Mouse (Mus musculus): ENCODE measurements at regions not wholly inside any gene's neighbourhood (a gene's known extent, or its start where the extent isn't known, plus 50 kb on each side); places are given as distances from the start of the nearest gene placed in this dataset.
A peak's percentile ranks its signal among the peaks of the same experiment; 100 is the strongest.
"Not testable (repeated sequence)": the region's sequence is repeated elsewhere in the genome, so short reads cannot be mapped to it uniquely, and the experiment has no call there.

DNA sequence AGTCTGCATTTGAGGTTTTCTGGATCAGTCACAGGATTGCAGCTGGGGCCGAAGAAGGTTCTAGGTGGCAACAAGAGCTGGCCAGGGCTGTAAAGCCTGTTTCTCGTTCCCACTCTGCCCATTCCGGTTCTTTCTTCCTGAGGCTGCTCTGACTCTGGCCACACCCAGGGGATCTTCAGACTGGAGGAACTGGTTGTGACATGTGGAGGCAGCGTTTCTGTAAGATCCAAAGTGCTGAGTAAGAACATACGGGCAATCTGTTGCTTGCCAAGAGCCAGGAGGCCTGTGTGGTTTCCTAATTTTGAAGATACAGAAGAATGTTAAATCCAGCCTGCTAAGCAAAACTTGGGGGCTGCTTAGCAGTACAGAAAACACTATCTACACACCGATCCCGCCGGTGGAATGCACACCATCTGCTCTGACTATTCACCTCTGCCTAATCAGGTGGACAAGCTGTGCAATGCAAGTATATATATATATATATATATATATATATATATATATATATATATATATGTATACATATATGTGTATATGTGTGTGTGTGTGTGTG, 99.3 kb upstream of the Bmp2k start:
- no peak for DNase-seq (ENCODE audit: low spot score)

DNA sequence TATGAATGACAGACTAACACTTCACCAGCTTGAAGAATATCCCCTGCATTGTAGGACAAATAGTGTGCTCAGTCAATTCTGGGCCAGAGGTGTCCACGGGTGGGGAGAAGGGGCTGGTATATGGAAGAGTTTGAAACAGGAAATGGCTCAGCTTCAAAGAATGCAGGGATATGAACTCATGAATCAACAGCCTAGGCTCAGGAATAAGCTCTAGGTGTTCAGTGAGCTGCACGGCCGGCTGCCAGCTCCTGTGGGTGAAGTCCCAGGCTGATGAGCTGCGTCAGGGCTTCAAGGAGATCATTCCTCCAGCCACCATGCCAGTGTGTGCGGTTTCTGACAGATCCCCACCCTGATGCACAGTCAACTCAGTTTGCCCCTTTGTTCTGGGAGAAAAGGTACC, 98.8 kb upstream of the Bmp2k start:
- DNase-seq (ENCODE audit: low spot score): no peak

DNA sequence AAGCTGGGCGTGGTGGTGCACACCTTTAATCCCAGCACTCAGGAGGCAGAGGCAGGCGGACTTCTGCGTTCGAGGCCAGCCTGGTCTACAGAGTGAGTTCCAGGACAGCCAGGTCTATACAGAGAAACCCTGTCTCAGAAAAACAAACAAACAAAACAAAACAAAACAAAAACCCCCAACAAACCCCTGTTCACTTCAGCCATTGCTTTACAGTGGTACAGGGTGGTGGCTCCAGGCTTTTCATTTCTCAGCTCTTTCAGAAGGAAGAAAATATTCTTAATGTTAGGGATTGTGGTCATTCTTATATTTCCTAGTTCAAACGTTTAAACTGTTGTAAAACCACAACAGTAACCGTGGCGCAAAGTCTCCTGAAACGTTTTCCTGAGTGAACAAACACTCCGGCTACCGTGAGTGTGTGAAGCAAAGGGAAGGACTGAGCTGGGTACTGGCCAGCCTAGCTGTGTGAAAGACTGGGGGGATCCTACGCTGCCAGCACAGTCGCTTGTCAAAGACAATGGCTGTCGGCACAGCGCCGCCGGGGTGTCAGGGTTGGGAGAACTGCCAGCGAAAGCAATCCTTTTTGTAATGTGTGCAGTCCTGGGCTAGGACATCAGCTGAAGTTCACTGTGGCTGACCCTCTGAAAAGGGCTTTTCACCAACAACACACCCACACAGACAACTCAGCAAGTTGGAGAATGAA, 91.8 kb upstream of the Bmp2k start:
- DNase-seq (ENCODE audit: low spot score): peak; percentile 71

DNA sequence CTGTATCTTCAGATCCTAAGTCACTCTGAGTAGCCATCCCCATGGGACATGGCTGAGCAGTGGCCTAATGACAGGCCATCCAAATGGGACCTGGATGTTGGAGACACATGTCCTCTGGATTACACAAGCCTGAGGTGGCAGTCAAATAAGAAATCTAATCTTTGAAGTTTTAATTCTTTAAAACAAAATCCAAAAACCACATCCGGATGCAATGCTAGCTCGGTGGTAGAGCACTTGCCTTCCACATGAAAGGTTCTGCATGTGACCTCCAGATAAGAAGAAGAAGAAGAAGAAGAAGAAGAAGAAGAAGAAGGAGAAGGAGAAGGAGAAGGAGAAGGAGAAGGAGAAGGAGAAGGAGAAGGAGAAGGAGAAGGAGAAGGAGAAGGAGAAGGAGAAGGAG, 89.1 kb upstream of the Bmp2k start:
- not testable (repeated sequence) for DNase-seq (ENCODE audit: low spot score)

DNA sequence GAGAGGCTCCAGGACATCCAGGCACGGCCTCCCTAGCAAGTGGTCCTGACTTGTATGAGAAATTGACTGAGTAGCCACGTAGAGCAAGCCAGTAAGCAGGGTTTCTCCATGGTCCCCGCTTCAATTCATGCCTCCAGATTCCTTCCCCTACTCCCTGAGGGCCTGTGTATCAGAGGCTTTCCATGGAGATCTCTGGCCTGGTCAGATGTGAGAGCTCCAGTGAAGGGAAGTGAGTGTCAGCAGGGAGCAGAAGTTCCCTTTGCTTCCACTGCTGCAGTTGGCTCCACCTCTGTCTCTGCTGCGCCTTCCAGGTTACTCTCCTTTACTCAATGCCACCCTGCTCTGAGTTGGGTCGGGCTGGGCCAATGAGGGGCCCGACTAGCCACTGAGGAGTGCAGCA, 88.3 kb upstream of the Bmp2k start:
- DNase-seq (ENCODE audit: low spot score): no peak

DNA sequence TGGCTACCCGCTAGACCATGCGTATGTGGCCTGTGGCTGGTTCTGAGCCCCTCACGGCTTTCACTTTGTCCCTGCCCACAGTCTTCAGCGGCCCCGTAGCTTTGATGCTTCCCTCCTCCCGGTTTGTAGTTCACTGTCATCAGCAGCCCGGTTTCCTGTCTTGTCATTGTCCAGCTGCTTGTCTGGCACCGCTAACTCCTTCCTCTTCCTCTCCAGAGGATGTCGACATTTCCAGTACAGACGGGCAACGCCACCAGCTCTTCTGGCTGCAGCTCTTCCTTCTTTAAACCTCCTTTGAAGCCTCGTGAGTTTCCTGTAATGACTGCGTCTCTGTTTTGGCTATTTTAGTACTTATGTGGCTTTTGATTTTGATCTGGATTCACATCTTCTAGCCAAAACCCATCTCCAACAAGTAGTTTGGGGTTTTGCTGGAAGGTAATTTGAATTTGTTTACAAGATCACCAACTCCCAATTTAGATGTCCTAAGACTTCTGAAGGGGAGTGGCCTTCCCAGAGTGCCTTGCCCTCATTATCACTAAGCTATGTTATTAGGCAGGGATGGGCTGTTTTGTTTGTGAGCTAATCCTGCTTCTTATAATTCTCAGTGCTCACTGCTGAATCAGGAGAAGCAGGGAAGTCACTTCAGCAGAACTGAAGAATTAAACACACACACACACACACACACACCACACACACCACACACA, 85.8 kb upstream of the Bmp2k start:
- peak; percentile 36 for DNase-seq (ENCODE audit: low spot score)

DNA sequence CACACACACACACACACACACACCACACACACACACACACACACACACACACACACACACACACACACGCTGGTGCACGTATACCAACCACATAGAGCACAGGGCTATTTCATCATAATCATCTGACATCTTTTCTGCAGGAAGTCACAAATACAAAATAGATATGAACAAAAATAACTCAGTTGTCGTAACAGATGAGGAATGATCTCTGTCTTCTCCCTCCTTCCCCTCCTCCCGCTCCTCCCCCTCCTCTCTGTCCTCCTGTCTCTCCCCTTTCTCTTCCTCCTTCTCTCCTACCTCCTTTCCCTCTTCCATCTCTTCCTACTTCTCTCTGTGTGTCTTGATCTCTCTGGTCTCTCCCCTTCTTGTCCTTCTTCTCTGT, 85.2 kb upstream of the Bmp2k start:
- DNase-seq (ENCODE audit: low spot score): no peak

DNA sequence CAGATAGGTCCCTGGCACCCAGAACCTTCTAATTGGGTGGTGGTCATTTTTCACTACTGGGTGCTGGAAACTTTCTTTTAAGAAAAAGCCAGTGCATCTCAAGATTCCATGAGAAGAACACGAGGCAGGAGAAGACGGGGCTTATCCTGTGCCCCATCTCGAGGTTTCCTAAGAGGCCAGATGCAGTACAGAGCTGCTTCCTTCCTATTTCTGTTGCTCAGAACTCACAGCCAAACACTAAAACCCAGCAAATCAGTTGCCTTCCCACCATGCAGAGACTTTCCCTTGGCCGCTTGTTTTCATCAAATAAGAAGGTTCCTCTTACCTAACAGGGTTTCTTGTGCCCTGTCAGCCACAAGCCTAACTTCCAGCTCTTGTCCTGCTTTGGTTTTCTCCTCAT, 84.7 kb upstream of the Bmp2k start:
- no peak for DNase-seq (ENCODE audit: low spot score)

DNA sequence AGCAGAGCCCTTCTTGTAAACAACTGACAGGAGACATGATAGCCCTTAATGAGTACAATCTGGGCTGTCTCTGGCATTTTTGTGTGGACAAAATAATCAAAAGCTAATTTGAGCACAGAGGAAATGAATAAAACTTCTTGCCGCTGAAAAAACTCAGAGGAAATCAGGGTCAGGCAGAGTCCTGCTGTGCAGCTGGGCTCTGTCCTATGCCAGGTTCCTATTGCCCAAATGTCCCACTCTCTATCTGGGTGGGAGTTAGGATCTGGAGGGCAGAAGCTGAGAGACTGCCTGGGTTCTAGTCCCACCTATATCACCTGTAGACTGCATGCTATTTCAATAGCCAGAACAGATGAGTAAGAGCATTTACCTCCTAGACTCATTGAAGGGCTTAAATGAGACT, 83.8 kb upstream of the Bmp2k start:
- DNase-seq (ENCODE audit: low spot score): no peak

DNA sequence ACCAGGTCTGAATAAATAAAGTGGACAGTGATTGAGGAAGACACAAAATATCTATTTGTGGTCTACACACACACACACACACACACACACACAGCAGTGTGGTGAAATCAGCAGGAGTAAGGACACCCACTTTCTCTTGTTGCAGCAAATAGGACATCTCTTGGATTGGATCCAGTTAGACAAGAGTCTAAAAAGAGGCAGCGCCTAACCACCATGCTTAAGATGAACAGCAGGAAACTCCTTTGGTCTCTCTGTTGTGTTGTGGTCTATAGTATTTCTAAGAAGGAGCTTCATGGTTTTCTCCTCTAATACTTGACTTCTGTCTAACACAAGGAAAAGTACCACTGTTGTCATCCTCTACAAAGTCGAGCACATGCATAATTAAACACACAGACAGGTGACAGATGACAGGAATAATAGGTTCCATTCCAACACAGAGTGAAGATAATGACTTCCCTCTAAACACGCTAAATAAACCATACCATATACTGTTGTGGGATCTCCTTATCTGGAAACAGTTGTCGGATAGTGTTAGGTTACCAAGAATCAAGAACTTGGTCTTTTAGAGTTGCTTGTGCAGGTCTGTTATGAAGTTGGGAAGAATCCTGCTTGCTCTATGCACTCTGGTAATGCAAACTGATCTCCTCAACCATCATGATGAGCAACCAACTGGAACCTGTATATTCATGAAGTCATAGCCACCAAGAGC, 82.6 kb upstream of the Bmp2k start:
- no peak for DNase-seq (ENCODE audit: low spot score)

DNA sequence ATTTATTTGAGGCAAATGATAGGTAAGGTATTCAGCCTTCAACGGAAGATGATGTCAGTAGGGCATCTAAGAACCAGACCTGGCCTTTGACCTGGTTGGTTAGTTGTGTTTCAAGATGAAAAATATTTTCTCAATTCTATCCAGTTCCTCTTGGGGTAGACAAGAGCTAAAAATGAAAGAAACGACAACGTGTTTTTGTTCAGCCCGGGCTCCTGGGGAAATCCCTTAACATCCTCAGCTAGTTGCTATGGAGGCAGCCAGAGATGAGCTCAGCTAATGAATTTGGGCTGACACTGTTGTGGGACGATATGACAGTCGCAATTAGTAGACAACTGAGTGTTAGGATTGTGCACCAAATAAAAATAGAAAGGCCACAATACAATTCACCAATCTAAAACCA, 80.6 kb upstream of the Bmp2k start:
- DNase-seq (ENCODE audit: low spot score): no peak

DNA sequence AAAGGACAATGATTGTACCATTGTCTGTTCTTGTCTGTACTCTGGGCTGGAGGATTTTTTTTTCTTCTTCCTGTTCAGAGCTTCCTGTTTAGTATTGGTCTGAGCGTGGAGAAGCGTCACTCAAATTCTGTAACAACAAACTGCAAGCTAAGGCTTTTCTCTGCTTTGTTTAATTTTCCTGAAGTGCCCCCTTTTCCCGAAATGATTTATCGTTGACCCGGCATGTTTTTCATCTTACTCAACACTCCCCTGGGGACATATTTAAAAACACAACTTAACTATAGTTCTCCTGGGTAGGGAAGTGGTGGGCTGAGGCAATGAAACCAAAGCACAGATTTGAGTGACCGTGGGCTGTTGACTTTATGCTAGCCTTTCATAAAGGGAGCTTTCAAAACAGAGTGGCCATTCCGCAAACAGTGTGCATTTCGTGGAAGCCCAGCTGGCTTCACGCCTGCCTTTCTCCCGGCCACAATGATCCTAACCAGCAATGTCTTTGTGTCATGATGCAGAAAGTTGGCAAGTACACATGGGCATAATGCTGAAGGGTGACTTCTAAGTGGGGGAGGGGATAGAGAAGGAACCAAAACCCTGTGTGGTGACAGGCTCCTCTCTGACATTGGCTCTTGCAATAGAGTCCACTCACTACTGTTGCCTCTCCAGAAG, 79.8 kb upstream of the Bmp2k start:
- no peak for DNase-seq (ENCODE audit: low spot score)

DNA sequence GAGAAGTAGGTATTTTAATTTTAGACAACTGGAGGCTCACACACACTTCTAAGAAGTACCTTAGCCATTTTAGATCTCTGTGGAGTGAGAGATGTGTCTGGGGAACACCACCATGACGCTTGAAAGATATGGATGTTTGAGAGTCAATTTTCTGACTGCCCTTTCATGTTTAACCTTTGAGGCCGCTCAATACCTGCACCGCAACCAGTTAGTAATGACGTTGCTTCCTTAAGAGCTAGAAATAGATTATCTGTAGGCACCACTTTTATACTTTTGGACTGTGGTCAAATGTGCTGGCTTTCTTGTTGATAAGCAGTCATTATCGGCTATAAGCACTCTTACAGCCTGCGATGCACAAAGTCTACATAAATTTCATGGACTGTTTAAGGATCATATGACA, 78.3 kb upstream of the Bmp2k start:
- no peak for DNase-seq (ENCODE audit: low spot score)

DNA sequence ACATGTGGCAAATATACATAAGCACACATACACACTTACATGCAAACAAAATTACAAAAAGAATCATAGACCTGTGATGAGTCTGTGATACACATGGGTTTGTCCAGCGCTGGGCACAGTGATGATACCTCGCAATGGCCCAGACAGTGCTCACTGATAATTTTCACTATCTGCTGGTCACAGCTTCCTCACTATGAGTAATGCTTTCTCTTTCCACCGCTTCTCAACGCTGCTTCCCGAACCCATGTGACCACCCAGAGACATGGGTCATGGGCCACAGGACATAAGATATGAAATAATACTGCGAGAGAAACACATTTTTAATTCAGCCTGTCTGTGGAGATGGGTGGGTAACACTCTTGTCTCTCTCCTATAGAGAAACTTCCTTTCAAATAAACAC, 76.5 kb upstream of the Bmp2k start:
- DNase-seq (ENCODE audit: low spot score): no peak

DNA sequence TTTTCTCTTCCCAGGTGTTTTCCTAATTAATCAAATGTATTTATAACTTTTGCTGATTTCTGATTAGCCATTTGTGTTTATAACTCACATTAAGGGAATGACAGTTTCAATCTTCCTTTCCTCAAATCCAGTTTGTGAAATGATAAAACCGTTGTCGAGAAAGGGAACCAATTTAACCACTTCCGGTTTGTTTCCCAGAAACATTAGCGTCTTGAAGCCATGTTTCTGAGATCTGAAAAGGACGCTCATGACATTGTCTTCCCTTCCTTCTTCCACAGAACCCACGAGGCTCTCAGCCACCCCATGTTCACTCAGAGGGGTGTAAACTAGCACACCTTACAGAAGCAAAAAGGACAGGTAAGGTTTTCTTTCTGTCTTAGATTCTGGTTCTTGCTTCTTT, 76.0 kb upstream of the Bmp2k start:
- no peak for DNase-seq (ENCODE audit: low spot score)

DNA sequence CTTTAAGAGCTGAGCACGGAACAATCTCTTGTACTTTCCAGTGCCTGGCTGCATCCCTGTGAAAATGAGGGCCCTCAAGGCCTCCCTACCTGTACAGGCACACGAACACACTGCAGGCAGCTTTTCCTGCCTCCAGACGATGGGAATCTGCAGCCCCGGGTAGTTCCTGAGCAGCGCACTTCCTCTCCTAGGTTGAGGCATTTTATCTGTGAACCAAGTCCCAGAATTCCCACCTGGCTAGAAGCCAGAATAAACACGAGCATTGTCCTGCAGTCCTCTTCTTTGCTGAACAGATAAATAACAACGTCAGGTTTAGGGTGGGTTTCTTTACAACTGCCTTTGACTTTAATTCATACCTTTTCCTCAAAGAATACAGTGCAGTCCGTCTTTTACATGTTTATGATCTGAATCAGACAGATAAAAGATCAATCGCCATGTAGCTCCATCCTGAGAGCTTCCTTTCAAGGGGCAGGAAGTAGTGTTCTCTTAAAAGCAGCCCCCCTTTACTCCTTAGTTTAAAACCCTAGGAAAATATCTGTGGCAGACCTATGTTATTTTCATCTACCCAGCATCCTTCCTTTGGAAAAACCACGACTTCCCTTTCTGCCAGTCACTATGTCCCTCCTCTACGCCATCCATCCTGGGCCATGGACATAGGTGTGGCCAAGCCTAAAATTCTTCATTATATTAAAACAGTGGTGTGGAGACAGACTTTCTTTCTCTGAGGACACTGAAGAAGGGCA, 75.3 kb upstream of the Bmp2k start:
- no peak for DNase-seq (ENCODE audit: low spot score)

DNA sequence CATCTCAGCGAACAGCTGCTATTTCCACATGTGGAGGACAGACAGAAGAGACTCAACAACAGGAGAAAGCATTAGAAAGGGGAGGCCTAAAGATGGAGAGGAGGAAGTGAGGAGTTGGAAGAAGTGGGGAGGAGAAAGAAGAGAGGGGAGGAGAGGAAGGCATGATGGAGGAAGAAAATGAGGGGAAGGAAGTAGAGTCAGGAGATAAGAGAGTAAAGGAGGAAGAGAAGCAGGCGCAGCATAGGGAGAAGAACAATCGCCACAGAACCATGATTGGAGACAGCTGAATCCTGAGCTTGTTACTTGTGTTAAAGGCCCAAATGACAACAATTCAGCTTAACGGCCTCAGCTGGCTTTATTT, 74.8 kb upstream of the Bmp2k start:
- DNase-seq (ENCODE audit: low spot score): no peak

DNA sequence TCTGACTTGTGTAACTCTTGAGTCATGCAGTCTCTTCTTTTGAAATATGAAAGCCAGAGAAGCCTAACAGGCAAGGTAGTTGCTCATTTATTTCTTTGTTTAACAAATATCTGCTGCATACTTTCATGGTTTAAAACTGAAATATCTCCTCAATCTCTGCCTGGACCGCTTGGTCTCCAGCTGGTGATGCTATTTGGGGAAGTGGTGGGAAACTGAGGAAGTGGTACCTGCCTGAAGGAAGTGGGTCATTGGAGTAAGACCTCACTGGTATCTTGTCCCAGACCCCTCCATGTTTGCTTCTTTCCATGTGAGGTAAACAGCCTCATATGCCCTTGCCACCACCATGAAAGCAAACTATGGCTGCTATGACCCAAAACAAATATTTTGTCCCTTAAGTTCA, 74.0 kb upstream of the Bmp2k start:
- no peak for DNase-seq (ENCODE audit: low spot score)

DNA sequence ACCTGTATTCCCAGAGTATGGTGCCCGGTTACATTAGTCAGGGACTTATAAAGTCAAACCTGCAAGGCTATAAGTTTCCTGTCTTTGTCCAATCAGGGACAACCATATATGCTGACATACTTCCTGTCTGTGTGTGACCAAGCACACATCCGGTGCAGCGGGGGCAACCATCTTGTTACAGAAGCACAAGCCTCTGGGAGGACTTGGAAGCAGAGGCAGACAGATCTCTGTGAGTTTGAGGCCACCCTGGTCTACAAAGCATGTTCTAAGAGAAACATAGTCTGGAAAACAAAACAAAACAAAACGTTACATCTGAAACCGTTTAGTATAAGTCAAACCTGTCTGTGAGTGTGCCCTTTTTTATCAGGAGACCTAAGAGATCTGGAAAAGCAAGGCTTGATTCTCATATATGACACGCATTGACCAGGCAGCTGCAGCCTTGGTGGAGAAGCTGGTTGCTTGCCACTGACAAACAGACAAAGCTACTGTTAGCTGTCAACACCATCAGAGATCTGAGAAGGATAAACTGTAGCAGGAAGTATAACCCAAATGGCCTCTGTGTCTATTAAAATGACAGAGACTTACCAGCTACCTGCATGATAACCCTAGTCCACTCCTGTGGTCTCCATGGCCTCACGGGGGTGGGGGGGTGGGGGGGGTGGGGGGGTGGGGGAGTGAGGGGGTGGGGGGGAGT, 72.6 kb upstream of the Bmp2k start:
- no peak for DNase-seq (ENCODE audit: low spot score)

DNA sequence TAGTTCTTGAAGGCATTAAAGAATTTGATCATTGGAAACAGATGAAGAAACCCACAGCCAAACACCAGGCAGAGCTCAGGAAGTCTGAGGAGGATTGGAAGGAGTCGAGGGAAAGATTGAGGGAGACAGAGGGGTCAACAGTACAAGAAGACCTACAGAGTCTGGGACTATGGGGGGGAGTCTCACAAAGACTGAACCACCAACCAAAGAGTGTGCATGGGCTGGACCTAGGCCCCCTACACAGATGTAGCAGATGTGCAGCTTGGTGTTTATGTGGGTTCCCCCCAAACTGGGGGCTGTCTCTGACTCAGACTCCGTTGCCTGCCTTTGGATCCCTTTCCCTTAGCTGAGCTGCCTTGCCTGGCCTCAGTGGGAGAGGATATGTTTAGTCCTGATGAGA, 71.5 kb upstream of the Bmp2k start:
- DNase-seq (ENCODE audit: low spot score): no peak

DNA sequence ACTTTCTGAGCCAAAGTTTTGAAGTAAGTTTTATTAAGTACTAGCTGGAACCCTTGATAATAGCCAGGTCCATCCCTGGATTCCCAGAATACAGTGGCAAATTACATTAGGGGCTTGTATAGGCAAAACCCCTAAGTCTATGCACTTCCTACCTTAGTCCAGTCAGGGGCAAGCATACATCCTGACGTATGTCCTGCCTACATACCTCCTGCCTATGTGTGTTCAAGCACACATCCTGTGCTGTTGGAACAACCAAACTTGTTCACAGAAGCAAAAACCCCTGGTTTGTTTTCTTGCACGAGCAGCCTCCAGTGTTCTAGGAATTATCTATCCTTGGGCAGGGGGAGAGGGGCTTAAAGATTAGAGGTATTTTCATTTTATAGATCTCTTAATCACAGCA, 66.4 kb upstream of the Bmp2k start:
- no peak for DNase-seq (ENCODE audit: low spot score)
